Mouse (Mus musculus) spleen, adult 2 months (tissue): ENCODE measurements around the gene Fam118b.

Source experiments
- CTCF ChIP-seq: fragments of 200-500 bp; IDR thresholded peaks from 2 replicates; pipeline ENCODE4 v1.5.1; 2011; ENCODE audit warnings: mild to moderate bottlenecking, inconsistent platforms; ENCODE audit not compliant: insufficient read depth, insufficient read length, insufficient replicate concordance; ENCODE audit errors: extremely low read depth
- POLR2A ChIP-seq: fragments of 200-500 bp; IDR thresholded peaks from 2 replicates; pipeline ENCODE4 v1.6.1; 2011; ENCODE audit warnings: low read depth, low read length, inconsistent platforms

DNA sequence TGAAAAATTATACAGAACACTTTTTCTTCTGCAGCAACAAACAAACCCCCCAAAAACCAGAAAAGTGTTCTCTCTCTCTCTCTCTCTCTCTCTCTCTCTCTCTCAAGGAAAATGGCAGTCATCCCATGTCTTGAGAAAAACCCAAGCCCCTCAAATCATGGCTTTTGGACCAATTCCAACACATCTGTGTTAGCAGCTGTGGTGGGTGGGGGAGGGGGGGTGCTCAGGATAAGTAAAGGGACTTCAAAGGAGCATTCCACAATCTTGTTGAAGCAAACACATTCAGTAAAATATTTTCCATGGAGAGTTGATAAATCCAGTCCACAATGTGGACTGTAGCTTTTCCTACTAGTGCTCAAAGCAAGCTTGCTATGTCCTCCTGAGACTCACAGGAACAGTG, 18.1 kb downstream of the Fam118b start:
- no peak for TF ChIP-seq CTCF
- no peak for TF ChIP-seq POLR2A
